Mouse (Mus musculus): ENCODE data around the gene Atad1. TPM values are rescaled to one million over a fixed set of nuclear protein-coding genes. Genes with fewer than 3 reads are reported as not detected.

The Atad1 gene
- polyA plus RNA-seq (2012; fragmentation: generic; extraction: Trizol): 1 to 10 TPM in 1 of 2 experiments, under 1 TPM in 1; 0.63 to 7.0 TPM

DNA sequence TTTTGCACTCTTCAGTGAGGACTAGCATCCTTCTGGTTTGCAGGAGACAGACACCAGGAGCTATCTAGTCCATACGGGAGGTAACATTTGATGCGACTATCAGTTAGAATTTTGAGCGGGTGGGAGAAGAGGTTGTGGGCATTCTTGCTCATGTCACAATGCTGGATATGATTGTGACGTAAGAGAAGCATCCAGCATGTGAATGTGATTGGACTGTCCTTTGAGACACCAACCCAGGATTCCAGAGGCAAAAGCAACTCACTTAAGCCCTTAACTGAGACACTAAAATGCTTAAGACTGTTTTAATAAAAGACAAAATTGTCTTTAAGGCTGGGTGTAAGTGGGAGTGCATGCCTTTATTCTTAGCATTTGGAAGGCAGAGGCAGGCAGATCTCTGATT, at the start of gene Atad1:
TSS of gene Atad1 (minus strand) at position 101 of the 400 bp plus-strand sequence.

DNA sequence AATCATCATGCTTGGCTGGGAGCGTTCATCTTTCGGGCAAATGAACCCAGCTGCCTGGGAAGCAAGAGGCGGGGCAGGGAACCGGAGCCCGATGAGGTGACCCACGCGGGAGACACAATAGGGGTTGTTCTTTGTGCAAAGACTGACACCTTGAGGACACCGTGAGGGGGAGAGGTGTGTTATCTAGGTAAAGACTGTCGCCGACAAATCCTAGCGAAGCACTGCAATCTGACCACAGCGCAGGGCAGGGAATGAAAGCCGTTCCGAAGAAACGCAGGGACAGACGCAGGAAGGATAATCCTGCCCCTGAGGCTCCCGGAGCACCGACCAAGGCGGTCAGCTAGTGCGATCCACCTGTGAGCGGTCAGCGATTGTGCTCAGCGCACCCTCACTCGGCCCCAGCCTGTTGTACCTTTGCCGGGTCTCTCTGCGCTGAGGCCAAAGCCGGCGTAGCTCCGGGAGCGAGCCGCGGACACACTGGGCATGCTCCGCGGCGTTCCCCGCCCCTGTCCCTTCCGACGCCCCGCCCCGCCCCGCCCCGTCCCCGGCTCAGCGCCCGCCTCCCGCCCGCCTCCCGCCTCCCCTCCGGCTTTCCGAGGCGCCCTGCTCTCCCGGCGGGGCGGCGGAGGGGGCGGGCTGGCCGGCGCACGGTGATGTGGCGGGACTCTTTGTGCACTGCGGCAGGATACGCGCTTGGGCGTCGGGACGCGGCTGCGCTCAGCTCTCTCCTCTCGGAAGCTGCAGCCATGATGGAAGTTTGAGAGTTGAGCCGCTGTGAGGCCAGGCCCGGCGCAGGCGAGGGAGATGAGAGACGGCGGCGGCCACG, 17.5 kb upstream of the Atad1 start, which contains the start of gene Pten:
TSS of gene Pten (plus strand) at position 598 of the 826 bp plus-strand sequence.

Other genes starting within 250 kb of the Atad1 start
- gene Papss2, start 144.0 kb downstream of the Atad1 start, polyA plus RNA-seq (2012; fragmentation: generic; extraction: Trizol): 1 to 10 TPM in 1 of 2 experiments, under 1 TPM in 1; 0.68 to 1.7 TPM
- gene Pten, start 17.7 kb upstream of the Atad1 start, polyA plus RNA-seq (2012; fragmentation: generic; extraction: Trizol): 10 to 100 TPM in 1 of 2 experiments, 1 to 10 TPM in 1; 1.3 to 17.0 TPM